Mouse (Mus musculus) kidney, embryonic 15.5 days (tissue): ENCODE measurements around the gene Gm49373. TPM values are rescaled to one million over a fixed set of nuclear protein-coding genes. Genes with fewer than 3 reads are reported as not detected.
A peak's percentile ranks its signal among the peaks of the same experiment; 100 is the strongest.

Source experiments
- ATAC-seq: fragments of 200-750 bp; cut with Nextera tagmentation; replicated peaks from 2 replicates; pipeline ENCODE4 v1.8.0; 2017; ENCODE audit warnings: moderate TSS enrichment; ENCODE audit not compliant: low FRiP score
- H3K27ac ChIP-seq: fragments of 300-500 bp; sonication (generic); 2 replicates; pipeline ENCODE4 v1.5.1; 2015; ENCODE audit warnings: mild to moderate bottlenecking, inconsistent platforms
- H3K27me3 ChIP-seq: fragments of 300-500 bp; sonication (generic); 2 replicates; pipeline ENCODE4 v1.6.1; 2015; ENCODE audit warnings: inconsistent platforms
- H3K36me3 ChIP-seq: fragments of 300-500 bp; sonication (generic); 2 replicates; pipeline ENCODE4 v1.6.1; 2015; ENCODE audit warnings: inconsistent platforms
- H3K4me1 ChIP-seq: fragments of 300-500 bp; sonication (generic); 2 replicates; pipeline ENCODE4 v1.6.1; 2015; ENCODE audit warnings: inconsistent platforms
- H3K4me2 ChIP-seq: fragments of 300-500 bp; sonication (generic); 2 replicates; pipeline ENCODE4 v1.6.1; 2015; ENCODE audit warnings: moderate library complexity, mild to moderate bottlenecking, inconsistent platforms
- H3K4me3 ChIP-seq: fragments of 300-500 bp; sonication (generic); replicated peaks from 2 replicates; pipeline ENCODE4 v1.5.1; 2015; ENCODE audit warnings: mild to moderate bottlenecking, inconsistent platforms
- H3K9ac ChIP-seq: fragments of 300-500 bp; sonication (generic); 2 replicates; pipeline ENCODE4 v1.6.1; 2015; ENCODE audit warnings: mild to moderate bottlenecking, inconsistent platforms
- H3K9me3 ChIP-seq: fragments of 300-500 bp; sonication (generic); replicated peaks from 2 replicates; pipeline ENCODE4 v1.6.1; 2016; ENCODE audit warnings: inconsistent platforms
- WGBS: fragments of 180-500 bp; shearing (Covaris S2); methylation state at CpG from one replicate; pipeline ENCODE4 v1.1.7; 2015; ENCODE audit warnings: mixed read lengths; 5-methylcytosine and 5-hydroxymethylcytosine counted together
- polyA plus RNA-seq: library from polyadenylated mRNA; unstranded; fragments of >200 nt; fragmentation: Nextera tagmentation; extraction: Ambion mirVana; gene quantifications from 2 replicates; pipeline ENCODE4 v1.2.1, GENCODE M21; 2015

Gm49373 gene
- polyA plus RNA-seq, 1 experiment from 2014 or later: 0.45 TPM

GRCm38 (mm10) chr9:21033136-21033535 lies 39.8 kb downstream of the Gm49373 start:
- no peak overlapping the region for H3K27ac ChIP-seq
- peaks cover 84% of the 10 kb centered on the region for H3K27me3 ChIP-seq
- peak overlapping the region; percentile 58 for H3K4me3 ChIP-seq
- peak overlapping the region; percentile 25 for H3K9ac ChIP-seq
- H3K36me3 ChIP-seq: no peaks in the 10 kb centered on the region
- H3K4me1 ChIP-seq: peaks cover 85% of the 10 kb centered on the region
- WGBS: under 1% methylated on average over 34 of the region's 34 CpGs
- no peaks in the 10 kb centered on the region for H3K9me3 ChIP-seq
- peak overlapping the region; percentile 98 for H3K4me2 ChIP-seq
- peak; percentile 74 for ATAC-seq

DNA sequence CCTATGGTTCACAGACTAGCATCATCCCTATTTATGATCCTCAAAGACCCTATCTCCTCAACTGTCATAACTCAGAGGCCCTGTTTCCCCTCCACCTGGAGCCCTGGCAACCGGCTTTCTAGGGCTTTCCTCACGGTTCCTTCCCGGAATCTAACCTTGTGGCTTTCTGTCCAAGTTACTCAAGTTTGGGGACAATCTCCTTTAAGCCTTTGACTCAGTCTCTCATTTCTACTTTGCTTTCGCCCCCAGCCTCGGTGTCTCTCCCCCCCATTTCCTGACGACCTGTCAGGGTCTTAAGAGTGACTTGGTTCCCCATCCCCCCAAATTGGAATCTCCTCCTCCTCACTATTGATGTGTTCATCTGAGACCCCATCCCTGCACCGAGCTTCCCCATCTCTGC lies 40.4 kb downstream of the Gm49373 start:
- H3K27me3 ChIP-seq: peaks cover 81% of the 10 kb centered on the region
- H3K36me3 ChIP-seq: no peaks in the 10 kb centered on the region
- peaks cover 79% of the 10 kb centered on the region for H3K4me1 ChIP-seq
- no peaks in the 10 kb centered on the region for H3K9me3 ChIP-seq
- no peak for ATAC-seq
- H3K27ac ChIP-seq: no peak overlapping the region
- peak overlapping the region; percentile 58 for H3K4me3 ChIP-seq
- WGBS: 2% methylated on average over 7 of the region's 7 CpGs
- H3K9ac ChIP-seq: 0 out of 2 replicates have a peak overlapping the region, but pooled peaks have one; percentile 2
- peak overlapping the region; percentile 98 for H3K4me2 ChIP-seq

DNA sequence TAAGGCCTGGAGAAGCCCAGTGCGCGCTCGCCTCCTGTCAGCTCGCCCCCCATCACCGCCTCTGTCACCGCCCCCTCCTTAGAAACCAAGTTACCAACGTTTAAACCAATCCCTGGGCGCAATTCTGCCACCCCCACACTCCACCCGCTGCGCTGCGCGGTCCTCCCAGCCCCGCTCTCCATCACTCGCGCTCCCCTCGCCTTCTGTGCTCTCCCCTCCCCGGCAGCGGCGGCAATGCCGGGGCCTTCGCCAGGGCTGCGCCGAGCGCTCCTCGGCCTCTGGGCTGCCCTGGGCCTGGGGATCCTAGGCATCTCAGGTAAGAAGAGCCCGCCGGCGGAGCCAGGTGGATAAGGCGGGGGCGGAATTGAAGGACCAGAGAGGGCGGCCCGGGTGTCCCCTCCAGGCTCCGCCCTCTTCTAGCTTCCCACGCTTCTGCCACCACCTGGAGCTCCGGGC lies 41.0 kb downstream of the Gm49373 start, which contains the start of gene Icam5:
Gene Icam5, plus strand, starts transcription at position 178 of the 456 bp plus-strand sequence.
- H3K9ac ChIP-seq: peak within 1 kb of the TSS; percentile 25
- 0 out of 2 replicates have a peak, but pooled peaks have one; percentile 0 for ATAC-seq
- peak within 1 kb of the TSS; percentile 41; the same call in 1 of the 2 replicates for H3K27ac ChIP-seq
- WGBS: under 1% methylated on average over 35 of the region's 35 CpGs
- H3K27me3 ChIP-seq: peaks cover 81% of the 10 kb centered on the region
- peak within 1 kb of the TSS; percentile 58 for H3K4me3 ChIP-seq
- H3K4me2 ChIP-seq: peak within 1 kb of the TSS; percentile 98
- no peaks in the 10 kb centered on the region for H3K36me3 ChIP-seq
- H3K4me1 ChIP-seq: peaks cover 73% of the 10 kb centered on the region
- H3K9me3 ChIP-seq: no peaks in the 10 kb centered on the region

GRCm38 (mm10) chr9:21031251-21031895 lies 41.5 kb downstream of the Gm49373 start:
- under 1% methylated on average over 36 of the region's 36 CpGs for WGBS
- peak overlapping the region; percentile 98 for H3K4me2 ChIP-seq
- H3K4me1 ChIP-seq: peaks cover 68% of the 10 kb centered on the region
- peak overlapping the region; percentile 41; the same call in 1 of the 2 replicates for H3K27ac ChIP-seq
- no peak overlapping the region; the same call in 1 of the 2 replicates for H3K9ac ChIP-seq
- H3K36me3 ChIP-seq: no peaks in the 10 kb centered on the region
- H3K9me3 ChIP-seq: no peaks in the 10 kb centered on the region
- H3K4me3 ChIP-seq: peak overlapping the region; percentile 58
- ATAC-seq: peak; percentile 34
- H3K27me3 ChIP-seq: peaks cover 78% of the 10 kb centered on the region

- Histone ChIP-seq H3K36me3 (no peaks in the 10 kb centered on the region), H3K4me2 (peak overlapping the region; percentile 98), H3K9ac (no peak overlapping the region; the same call in 1 of the 2 replicates), H3K4me3 (peak overlapping the region; percentile 58), H3K27ac (peak overlapping the region; percentile 41; the same call in 1 of the 2 replicates), H3K9me3 (no peaks in the 10 kb centered on the region), H3K27me3 (peaks cover 73% of the 10 kb centered on the region), H3K4me1 (peaks cover 62% of the 10 kb centered on the region)
- 0% methylated on average over 13 of the region's 13 CpGs for WGBS
- peak; percentile 61 for ATAC-seq
Measured at GRCm38 (mm10) chr9:21030781-21031250, 42.1 kb downstream of the Gm49373 start.

- peak overlapping the region; percentile 58 for H3K4me3 ChIP-seq
- H3K4me2 ChIP-seq: peak overlapping the region; percentile 98
- H3K9ac ChIP-seq: no peak overlapping the region
- no peaks in the 10 kb centered on the region for H3K9me3 ChIP-seq
- ATAC-seq: no peak
- no peak overlapping the region for H3K27ac ChIP-seq
- peaks cover 57% of the 10 kb centered on the region for H3K4me1 ChIP-seq
- no peaks in the 10 kb centered on the region for H3K36me3 ChIP-seq
- WGBS: 23% methylated on average over 22 of the region's 22 CpGs
- H3K27me3 ChIP-seq: peaks cover 66% of the 10 kb centered on the region
Measured at GRCm38 (mm10) chr9:21030055-21030600, 42.8 kb downstream of the Gm49373 start.

GRCm38 (mm10) chr9:21029291-21030054 lies 43.4 kb downstream of the Gm49373 start, which contains the start of gene Icam4:
Gene Icam4 (plus strand): TSS chr9:21029373.
- H3K9me3 ChIP-seq: no peaks in the 10 kb centered on the region
- peaks cover 50% of the 10 kb centered on the region for H3K4me1 ChIP-seq
- peaks cover 59% of the 10 kb centered on the region for H3K27me3 ChIP-seq
- H3K4me3 ChIP-seq: peak within 1 kb of the TSS; percentile 58
- no peak within 1 kb of the TSS for H3K27ac ChIP-seq
- H3K36me3 ChIP-seq: no peaks in the 10 kb centered on the region
- peak within 1 kb of the TSS; percentile 98 for H3K4me2 ChIP-seq
- peak; percentile 34; the same call in 1 of the 2 replicates for ATAC-seq
- peak within 1 kb of the TSS; percentile 46 for H3K9ac ChIP-seq
- WGBS: 3% methylated on average over 37 of the region's 37 CpGs

DNA sequence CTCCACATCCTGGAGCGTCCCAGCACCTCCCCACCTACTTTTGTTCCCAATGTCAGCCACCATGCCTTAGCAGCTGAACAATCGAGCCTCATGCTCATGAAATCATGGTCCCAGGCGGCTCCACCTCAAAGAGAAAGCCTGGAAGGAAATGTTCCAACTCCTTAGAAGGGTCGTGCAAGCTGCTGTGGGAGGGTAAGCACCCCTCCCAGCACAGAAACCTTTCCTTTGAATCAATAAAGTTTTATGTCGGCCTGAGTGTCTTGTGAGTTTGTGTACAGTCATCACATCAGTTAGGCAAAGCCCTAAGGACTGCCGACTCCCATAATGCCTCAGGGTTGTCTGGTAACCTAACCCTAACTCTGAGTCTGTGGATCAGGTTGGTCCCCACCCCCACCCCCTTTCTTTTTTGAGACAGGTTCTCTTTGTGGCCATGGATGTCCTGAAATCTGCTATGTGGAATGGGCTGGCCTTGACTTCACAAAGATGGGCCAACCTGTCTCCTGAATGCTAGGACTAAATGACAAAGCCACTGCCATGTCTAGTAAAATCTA lies 44.3 kb downstream of the Gm49373 start:
- Histone ChIP-seq H3K4me1 (peaks cover 47% of the 10 kb centered on the region), H3K27me3 (peaks cover 52% of the 10 kb centered on the region), H3K9me3 (no peaks in the 10 kb centered on the region), H3K36me3 (no peaks in the 10 kb centered on the region), H3K27ac (no peak overlapping the region), H3K9ac (no peak overlapping the region), H3K4me2 (no peak overlapping the region), H3K4me3 (peak overlapping the region; percentile 58; the same call in 1 of the 2 replicates)
- 63% methylated on average over 6 of the region's 6 CpGs for WGBS
- ATAC-seq: no peak

- no peaks in the 10 kb centered on the region for H3K36me3 ChIP-seq
- H3K4me3 ChIP-seq: no peak overlapping the region
- no peak overlapping the region for H3K27ac ChIP-seq
- H3K4me2 ChIP-seq: no peak overlapping the region
- 54% methylated on average over 8 of the region's 8 CpGs for WGBS
- peaks cover 44% of the 10 kb centered on the region for H3K27me3 ChIP-seq
- ATAC-seq: no peak
- no peaks in the 10 kb centered on the region for H3K9me3 ChIP-seq
- no peak overlapping the region for H3K9ac ChIP-seq
- peaks cover 39% of the 10 kb centered on the region for H3K4me1 ChIP-seq
Measured at GRCm38 (mm10) chr9:21027774-21028290, 45.1 kb downstream of the Gm49373 start.

GRCm38 (mm10) chr9:21026849-21027248 lies 46.0 kb downstream of the Gm49373 start:
- WGBS: 80% methylated on average over 12 of the region's 12 CpGs
- Histone ChIP-seq H3K4me3 (no peak overlapping the region), H3K4me2 (no peak overlapping the region)

DNA sequence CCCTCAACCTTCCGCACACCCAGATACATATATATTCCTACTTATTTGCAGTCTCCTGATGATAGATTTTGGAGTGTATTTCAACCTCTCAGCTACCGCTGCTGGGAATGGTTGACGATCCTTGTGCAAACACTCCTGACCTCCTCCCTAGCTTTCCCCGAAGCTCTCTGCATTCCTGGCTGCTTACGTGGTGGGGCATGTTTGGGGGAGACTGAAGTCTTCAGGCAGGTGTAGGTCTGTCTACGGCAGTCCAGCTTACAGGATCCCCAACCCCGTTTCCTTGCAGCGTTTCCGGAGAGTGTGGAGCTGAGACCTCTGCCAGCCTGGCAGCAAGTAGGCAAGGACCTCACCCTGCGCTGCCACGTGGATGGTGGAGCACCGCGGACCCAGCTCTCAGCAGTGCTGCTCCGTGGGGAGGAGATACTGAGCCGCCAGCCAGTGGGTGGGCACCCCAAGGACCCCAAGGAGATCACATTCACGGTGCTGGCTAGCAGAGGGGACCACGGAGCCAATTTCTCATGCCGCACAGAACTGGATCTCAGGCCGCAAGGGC lies 47.6 kb downstream of the Gm49373 start:
- Histone ChIP-seq H3K4me1 (peaks cover 14% of the 10 kb centered on the region), H3K36me3 (no peaks in the 10 kb centered on the region), H3K9ac (no peak overlapping the region), H3K4me3 (no peak overlapping the region), H3K4me2 (no peak overlapping the region), H3K27me3 (peaks cover 31% of the 10 kb centered on the region), H3K27ac (no peak overlapping the region), H3K9me3 (no peaks in the 10 kb centered on the region)
- WGBS: 69% methylated on average over 19 of the region's 19 CpGs
- ATAC-seq: no peak

More at GRCm38 (mm10) chr9:21026849-21027248, 46.0 kb downstream of the Gm49373 start:
- no peak overlapping the region for H3K27ac ChIP-seq
- H3K9ac ChIP-seq: no peak overlapping the region
- H3K9me3 ChIP-seq: no peaks in the 10 kb centered on the region
- H3K27me3 ChIP-seq: peaks cover 34% of the 10 kb centered on the region
- peaks cover 29% of the 10 kb centered on the region for H3K4me1 ChIP-seq
- H3K36me3 ChIP-seq: no peaks in the 10 kb centered on the region
- no peak for ATAC-seq
